Mouse (Mus musculus): Measurements from ENCODE around the gene Vmn1r11.

DNA sequence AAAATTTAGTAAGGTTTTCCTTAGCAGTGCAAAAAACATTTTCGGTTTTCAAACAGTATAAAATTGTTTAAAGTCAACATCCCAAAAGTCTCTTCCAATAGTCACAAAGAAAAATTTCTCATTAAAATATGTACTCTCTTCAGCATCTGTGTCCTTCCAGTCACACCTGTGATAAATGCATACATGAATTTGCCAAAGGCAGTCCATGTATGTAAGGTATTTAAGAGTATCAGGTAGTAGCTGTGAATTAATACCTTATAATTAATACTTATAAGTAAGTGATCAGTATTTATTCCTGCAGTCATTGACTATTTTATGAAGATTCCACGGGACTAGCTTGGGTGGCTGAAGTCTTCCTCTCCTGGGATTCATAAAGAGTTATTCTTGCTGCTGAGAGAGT is 23.4 kb downstream of the Vmn1r11 start, which contains the start of gene Vmn1r12:
- TF ChIP-seq POLR2A (IDR thresholded peaks at IDR 0.05; ENCODE audit: insufficient read depth, low read length) (no peak), EP300 (IDR thresholded peaks at IDR 0.05; ENCODE audit: insufficient read depth, low read depth, low read length) (no peak)
